Mouse (Mus musculus) neural tube, embryonic 11.5 days (tissue): ENCODE data around the gene Adora2a. TPM values are rescaled to one million over a fixed set of nuclear protein-coding genes. Genes with fewer than 3 reads are reported as not detected.

Experiments used
- ATAC-seq: fragments of 200-750 bp; cut with Nextera tagmentation; 2 replicates; pipeline ENCODE4 v1.8.0; 2017; ENCODE audit warnings: moderate number of reproducible peaks, mild to moderate bottlenecking, moderate TSS enrichment, moderate library complexity; ENCODE audit not compliant: insufficient read depth, low FRiP score, low TSS enrichment
- DNase-seq: peaks from one replicate; pipeline ENCODE4 v3.0.0-alpha.2; 2015; ENCODE audit warnings: low spot score
- H3K27ac ChIP-seq: fragments of 300-500 bp; sonication (generic); 2 replicates; pipeline ENCODE4 v1.5.1; 2014; ENCODE audit warnings: low read depth, mild to moderate bottlenecking, low read length
- H3K27me3 ChIP-seq: fragments of 300-500 bp; sonication (generic); 2 replicates; pipeline ENCODE4 v1.6.1; 2014; ENCODE audit warnings: mild to moderate bottlenecking, low read length, mixed read lengths; ENCODE audit not compliant: control insufficient read depth, insufficient read depth
- H3K36me3 ChIP-seq: fragments of 300-500 bp; sonication (generic); 2 replicates; pipeline ENCODE4 v1.6.1; 2014; ENCODE audit warnings: mild to moderate bottlenecking, low read length, moderate library complexity, mixed read lengths; ENCODE audit not compliant: control insufficient read depth, insufficient read depth
- H3K4me1 ChIP-seq: fragments of 300-500 bp; sonication (generic); 2 replicates; pipeline ENCODE4 v1.6.1; 2014; ENCODE audit warnings: low read length, mixed read lengths; ENCODE audit not compliant: control insufficient read depth, insufficient read depth
- H3K4me2 ChIP-seq: fragments of 300-500 bp; sonication (generic); 2 replicates; pipeline ENCODE4 v1.6.1; 2014; ENCODE audit warnings: low read depth, mild to moderate bottlenecking, moderate library complexity
- H3K4me3 ChIP-seq: fragments of 300-500 bp; sonication (generic); 2 replicates; pipeline ENCODE4 v1.5.1; 2014; ENCODE audit warnings: low read depth, low read length
- H3K9ac ChIP-seq: fragments of 300-500 bp; sonication (generic); 2 replicates; pipeline ENCODE4 v1.6.1; 2014; ENCODE audit warnings: mild to moderate bottlenecking, low read length
- H3K9me3 ChIP-seq: fragments of 300-500 bp; sonication (generic); 2 replicates; pipeline ENCODE4 v1.6.1; 2016; ENCODE audit warnings: low read length; ENCODE audit not compliant: control insufficient read depth
- WGBS: fragments of 180-500 bp; shearing (Covaris S2); extraction: QIAGEN DNeasy Blood & Tissue Kit; methylation state at CpG from one replicate; pipeline ENCODE4 v1.1.7; 2014; 5-methylcytosine and 5-hydroxymethylcytosine counted together
- polyA plus RNA-seq: library from polyadenylated mRNA; unstranded; fragments of >200 nt; fragmentation: Nextera tagmentation; extraction: Ambion mirVana; gene quantifications from 2 replicates; pipeline ENCODE4 v1.2.1, GENCODE M21; 2014

The Adora2a gene
- polyA plus RNA-seq, 1 experiment from 2014 or later = 4.5 TPM

GRCm38 (mm10) chr10:75302536-75302935 lies 14.1 kb upstream of the Adora2a start:
- H3K9ac ChIP-seq = no peak overlapping the region
- DNase-seq (no peak), ATAC-seq (no peak)

GRCm38 (mm10) chr10:75303324-75304048 lies 13.2 kb upstream of the Adora2a start:
- Histone ChIP-seq H3K27me3 (no peaks in the 10 kb centered on the region), H3K9ac (no peak overlapping the region), H3K9me3 (no peaks in the 10 kb centered on the region), H3K4me1 (no peaks in the 10 kb centered on the region), H3K27ac (no peak overlapping the region), H3K36me3 (0 out of 2 replicates have a peak, but pooled peaks cover 3% of the 10 kb centered on the region), H3K4me3 (no peak overlapping the region), H3K4me2 (no peak overlapping the region)
- 90% methylated on average over 8 of the region's 8 CpGs for WGBS
- ATAC-seq (no peak), DNase-seq (no peak)

More at GRCm38 (mm10) chr10:75302536-75302935, 14.1 kb upstream of the Adora2a start:
- no peaks in the 10 kb centered on the region for H3K9me3 ChIP-seq
- no peaks in the 10 kb centered on the region for H3K36me3 ChIP-seq
- H3K27ac ChIP-seq = no peak overlapping the region
- H3K4me3 ChIP-seq = no peak overlapping the region
- 91% methylated on average over 4 of the region's 4 CpGs for WGBS
- no peak overlapping the region for H3K4me2 ChIP-seq
- no peaks in the 10 kb centered on the region for H3K4me1 ChIP-seq
- no peaks in the 10 kb centered on the region for H3K27me3 ChIP-seq

GRCm38 (mm10) chr10:75304049-75304405 lies 12.7 kb upstream of the Adora2a start:
- ATAC-seq (no peak), DNase-seq (no peak)
- Histone ChIP-seq H3K36me3 (0 out of 2 replicates have a peak, but pooled peaks cover 3% of the 10 kb centered on the region), H3K4me2 (no peak overlapping the region), H3K9ac (no peak overlapping the region), H3K27ac (no peak overlapping the region), H3K9me3 (no peaks in the 10 kb centered on the region), H3K27me3 (no peaks in the 10 kb centered on the region), H3K4me1 (no peaks in the 10 kb centered on the region), H3K4me3 (no peak overlapping the region)
- WGBS = 87% methylated on average over 5 of the region's 5 CpGs

GRCm38 (mm10) chr10:75304413-75304812 lies 12.3 kb upstream of the Adora2a start:
- Histone ChIP-seq H3K4me3 (no peak overlapping the region), H3K36me3 (peaks cover 5% of the 10 kb centered on the region), H3K4me1 (no peaks in the 10 kb centered on the region), H3K9me3 (no peaks in the 10 kb centered on the region), H3K27ac (no peak overlapping the region), H3K9ac (no peak overlapping the region), H3K27me3 (no peaks in the 10 kb centered on the region), H3K4me2 (no peak overlapping the region)
- ATAC-seq = no peak
- DNase-seq = no peak
- 72% methylated on average over 6 of the region's 6 CpGs for WGBS

- no peak for ATAC-seq
Measured at GRCm38 (mm10) chr10:75307130-75307529, 9.5 kb upstream of the Adora2a start.

GRCm38 (mm10) chr10:75312361-75312760 lies 4.3 kb upstream of the Adora2a start:
- peaks cover 8% of the 10 kb centered on the region for H3K27me3 ChIP-seq
- H3K4me2 ChIP-seq = no peak overlapping the region
- H3K9me3 ChIP-seq = no peaks in the 10 kb centered on the region
- DNase-seq (no peak), ATAC-seq (no peak)
- WGBS = 80% methylated on average over 7 of the region's 7 CpGs
- no peak overlapping the region for H3K9ac ChIP-seq
- H3K4me1 ChIP-seq = 0 out of 2 replicates have a peak, but pooled peaks cover 2% of the 10 kb centered on the region
- H3K36me3 ChIP-seq = peaks cover 10% of the 10 kb centered on the region
- H3K4me3 ChIP-seq = no peak overlapping the region
- no peak overlapping the region for H3K27ac ChIP-seq

More at GRCm38 (mm10) chr10:75307130-75307529, 9.5 kb upstream of the Adora2a start:
- Histone ChIP-seq H3K9ac (no peak overlapping the region), H3K4me1 (no peaks in the 10 kb centered on the region), H3K9me3 (no peaks in the 10 kb centered on the region), H3K27me3 (no peaks in the 10 kb centered on the region), H3K36me3 (peaks cover 10% of the 10 kb centered on the region), H3K4me2 (no peak overlapping the region), H3K27ac (no peak overlapping the region), H3K4me3 (no peak overlapping the region)
- WGBS = 94% methylated on average over 7 of the region's 7 CpGs
- DNase-seq = no peak

- H3K27ac ChIP-seq = no peak overlapping the region
- 0 out of 2 replicates have a peak, but pooled peaks cover 2% of the 10 kb centered on the region for H3K4me1 ChIP-seq
- no peak for DNase-seq
- H3K9ac ChIP-seq = no peak overlapping the region
- no peaks in the 10 kb centered on the region for H3K9me3 ChIP-seq
- H3K4me3 ChIP-seq = no peak overlapping the region
- H3K36me3 ChIP-seq = peaks cover 5% of the 10 kb centered on the region
- no peak for ATAC-seq
- no peak overlapping the region for H3K4me2 ChIP-seq
- WGBS = 76% methylated on average over 6 of the region's 6 CpGs
- peaks cover 18% of the 10 kb centered on the region for H3K27me3 ChIP-seq
Measured at GRCm38 (mm10) chr10:75314190-75314980, 2.3 kb upstream of the Adora2a start.

GRCm38 (mm10) chr10:75315756-75316155 lies 921 bp upstream of the Adora2a start:
- Histone ChIP-seq H3K9ac (no peak overlapping the region), H3K36me3 (no peaks in the 10 kb centered on the region), H3K4me3 (no peak overlapping the region), H3K4me1 (0 out of 2 replicates have a peak, but pooled peaks cover 2% of the 10 kb centered on the region), H3K27me3 (peaks cover 18% of the 10 kb centered on the region), H3K4me2 (no peak overlapping the region), H3K9me3 (no peaks in the 10 kb centered on the region), H3K27ac (no peak overlapping the region)
- no peak for DNase-seq
- ATAC-seq = no peak
- WGBS = 78% methylated on average over 8 of the region's 8 CpGs
